Mouse (Mus musculus): ENCODE data around the gene Rgs1. TPM values are rescaled to one million over a fixed set of nuclear protein-coding genes. Genes with fewer than 3 reads are reported as not detected.

Rgs1 gene
- polyA plus RNA-seq, 1 experiment from 2014 or later, result not detected

- no peak overlapping the region for H3K4me3 ChIP-seq (replicated peaks)
- H3K27ac ChIP-seq, result no peak overlapping the region
- ATAC-seq (ENCODE audit: low FRiP score), result no peak
- H3K27me3 ChIP-seq, result no peaks in the 10 kb centered on the region
- no peak overlapping the region for H3K4me2 ChIP-seq
- H3K9ac ChIP-seq, result no peak overlapping the region
- no peaks in the 10 kb centered on the region for H3K36me3 ChIP-seq (replicated peaks)
- WGBS, result 100% methylated on average over 1 of the region's 1 CpGs
- no peaks in the 10 kb centered on the region for H3K4me1 ChIP-seq
- H3K9me3 ChIP-seq, result no peaks in the 10 kb centered on the region
Measured at GRCm38 (mm10) chr1:144247382-144247781, 1.7 kb downstream of the Rgs1 start.

GRCm38 (mm10) chr1:144243511-144243910 lies 5.5 kb downstream of the Rgs1 start:
- ATAC-seq (ENCODE audit: low FRiP score), result no peak; the same call in 1 of the 2 replicates
- H3K4me1 ChIP-seq, result no peaks in the 10 kb centered on the region
- H3K4me3 ChIP-seq (replicated peaks), result no peak overlapping the region
- no peaks in the 10 kb centered on the region for H3K36me3 ChIP-seq (replicated peaks)
- no peak overlapping the region for H3K4me2 ChIP-seq
- H3K9ac ChIP-seq, result no peak overlapping the region
- H3K27me3 ChIP-seq, result no peaks in the 10 kb centered on the region
- no peaks in the 10 kb centered on the region for H3K9me3 ChIP-seq
- H3K27ac ChIP-seq, result no peak overlapping the region
- WGBS, result 76% methylated on average over 1 of the region's 1 CpGs

- H3K27me3 ChIP-seq, result no peaks in the 10 kb centered on the region
- H3K4me1 ChIP-seq, result no peaks in the 10 kb centered on the region
- no peak overlapping the region for H3K4me3 ChIP-seq (replicated peaks)
- H3K9ac ChIP-seq, result no peak overlapping the region
- H3K27ac ChIP-seq, result no peak overlapping the region
- no peak overlapping the region for H3K4me2 ChIP-seq
- no peaks in the 10 kb centered on the region for H3K36me3 ChIP-seq (replicated peaks)
- no peak; the same call in 1 of the 2 replicates for ATAC-seq (ENCODE audit: low FRiP score)
- H3K9me3 ChIP-seq, result no peaks in the 10 kb centered on the region
- WGBS, result 80% methylated on average over 2 of the region's 2 CpGs
Measured at GRCm38 (mm10) chr1:144239195-144239594, 9.8 kb downstream of the Rgs1 start.

DNA sequence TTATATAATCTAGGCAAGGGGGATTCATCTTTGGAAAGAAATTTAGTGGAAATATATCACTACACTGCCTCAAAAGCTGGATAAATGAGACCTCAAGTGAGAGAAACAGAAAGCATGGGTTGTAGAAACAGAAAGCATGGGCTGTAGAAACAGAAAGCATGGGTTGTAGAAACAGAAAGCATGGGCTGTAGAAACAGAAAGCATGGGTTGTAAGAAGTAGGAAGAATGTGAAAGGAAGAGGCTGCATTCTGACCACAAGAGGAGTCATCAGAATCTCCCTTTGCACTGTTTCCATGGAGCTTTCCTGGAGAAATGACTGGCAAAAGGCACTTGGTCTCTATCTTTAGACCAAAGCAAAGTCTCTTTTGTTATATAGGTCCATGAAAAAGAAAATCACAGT lies 33.8 kb downstream of the Rgs1 start:
- no peak overlapping the region for H3K4me3 ChIP-seq (replicated peaks)

DNA sequence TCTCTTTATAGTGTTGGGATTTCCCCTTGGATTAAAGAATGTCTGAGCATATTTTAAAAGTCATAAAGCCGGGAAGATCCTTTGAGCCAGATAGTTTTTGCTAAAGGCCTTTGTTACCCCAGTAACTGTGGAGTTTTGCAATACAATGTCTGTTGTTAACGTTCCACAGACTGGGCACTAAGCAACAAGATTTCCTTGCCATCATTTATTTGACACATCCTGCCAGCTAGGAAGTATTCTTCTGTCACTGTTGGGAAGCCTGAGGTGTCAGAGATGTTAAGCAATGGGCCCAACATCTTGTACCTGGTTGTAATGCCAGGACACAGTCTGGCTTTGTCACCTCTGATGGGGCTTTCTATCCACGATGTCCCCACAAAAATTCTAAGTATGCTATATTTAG lies 38.1 kb downstream of the Rgs1 start:
- Histone ChIP-seq H3K9me3 (no peaks in the 10 kb centered on the region), H3K4me3 (replicated peaks) (no peak overlapping the region), H3K9ac (no peak overlapping the region), H3K27ac (no peak overlapping the region), H3K36me3 (replicated peaks) (no peaks in the 10 kb centered on the region), H3K4me1 (no peaks in the 10 kb centered on the region), H3K4me2 (no peak overlapping the region), H3K27me3 (no peaks in the 10 kb centered on the region)
- ATAC-seq (ENCODE audit: low FRiP score), result no peak
- WGBS, result 77% methylated on average over 3 of the region's 3 CpGs

More for the DNA sequence above, 33.8 kb downstream of the Rgs1 start:
- H3K9ac ChIP-seq, result no peak overlapping the region
- H3K9me3 ChIP-seq, result no peaks in the 10 kb centered on the region
- H3K4me2 ChIP-seq, result no peak overlapping the region
- no peaks in the 10 kb centered on the region for H3K4me1 ChIP-seq
- H3K27me3 ChIP-seq, result no peaks in the 10 kb centered on the region
- H3K36me3 ChIP-seq (replicated peaks), result no peaks in the 10 kb centered on the region
- ATAC-seq (ENCODE audit: low FRiP score), result no peak
- H3K27ac ChIP-seq, result no peak overlapping the region

DNA sequence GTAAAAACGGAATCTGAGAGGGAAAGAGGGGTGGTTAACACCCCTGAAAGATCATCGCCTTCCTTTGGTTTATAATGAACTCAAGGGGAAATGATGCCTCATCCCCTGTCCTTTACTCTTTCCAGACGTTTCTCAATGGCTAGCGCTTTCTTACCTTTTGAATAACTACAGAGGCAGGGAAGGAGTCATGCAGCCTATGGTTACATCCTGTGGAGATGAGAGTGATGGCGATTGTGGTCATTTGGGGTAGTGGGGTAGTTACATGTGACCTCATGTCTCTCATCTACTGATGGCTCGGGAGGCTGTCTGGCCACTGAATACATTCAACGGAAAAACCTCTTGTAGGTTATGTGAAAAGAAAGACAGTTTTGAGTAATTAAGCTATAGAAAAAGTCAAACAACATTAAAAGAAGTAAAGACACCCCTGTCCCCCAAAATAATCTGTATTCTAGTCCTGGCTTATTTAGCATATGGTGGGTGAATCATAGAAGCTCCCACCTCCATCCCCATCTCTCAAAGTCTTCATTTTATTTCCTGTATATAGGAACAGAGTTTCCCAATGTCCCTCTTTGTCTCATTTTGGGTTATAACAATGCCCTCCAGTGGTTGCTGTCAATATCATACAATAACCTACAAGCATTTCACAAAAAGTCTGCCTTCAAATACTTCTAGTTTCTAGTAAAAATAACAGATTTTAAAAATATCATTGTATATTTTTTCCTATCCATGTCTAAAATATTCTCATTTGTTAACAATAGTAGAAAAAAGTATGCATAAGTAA lies 42.6 kb downstream of the Rgs1 start:
- whole genome bisulfite sequencing, result 75% methylated on average over 7 of the region's 7 CpGs

DNA sequence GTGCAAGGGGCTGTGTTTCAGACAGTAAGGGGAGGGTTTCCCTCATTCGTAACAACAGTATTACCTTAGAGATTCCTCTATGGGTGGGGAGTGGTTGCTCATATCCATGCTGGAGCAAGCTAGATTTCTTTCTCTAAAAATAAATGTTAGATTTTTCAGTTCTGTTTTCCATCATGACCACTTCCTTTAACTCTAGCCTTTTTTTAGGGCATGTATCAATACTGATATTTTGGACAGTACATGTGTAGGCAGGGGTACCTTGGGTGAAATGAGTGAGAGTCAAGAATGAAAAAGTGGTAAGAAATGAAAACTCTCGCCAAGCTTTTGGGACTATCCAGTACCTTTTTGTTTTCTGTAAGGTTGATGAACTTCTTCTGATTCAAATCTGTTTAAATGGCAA lies 44.3 kb downstream of the Rgs1 start:
- ATAC-seq (ENCODE audit: low FRiP score), result no peak
- no peak overlapping the region for H3K4me2 ChIP-seq
- H3K9ac ChIP-seq, result no peak overlapping the region
- no peaks in the 10 kb centered on the region for H3K4me1 ChIP-seq
- H3K27me3 ChIP-seq, result no peaks in the 10 kb centered on the region
- H3K36me3 ChIP-seq (replicated peaks), result no peaks in the 10 kb centered on the region
- 91% methylated on average over 2 of the region's 2 CpGs for WGBS
- H3K9me3 ChIP-seq, result no peaks in the 10 kb centered on the region
- no peak overlapping the region for H3K4me3 ChIP-seq (replicated peaks)
- no peak overlapping the region for H3K27ac ChIP-seq

More for the DNA sequence above, 42.6 kb downstream of the Rgs1 start:
- H3K27me3 ChIP-seq, result no peaks in the 10 kb centered on the region
- no peak overlapping the region for H3K4me2 ChIP-seq
- H3K4me3 ChIP-seq (replicated peaks), result no peak overlapping the region
- no peaks in the 10 kb centered on the region for H3K4me1 ChIP-seq
- no peak overlapping the region for H3K9ac ChIP-seq
- no peak overlapping the region for H3K27ac ChIP-seq
- no peaks in the 10 kb centered on the region for H3K9me3 ChIP-seq
- H3K36me3 ChIP-seq (replicated peaks), result no peaks in the 10 kb centered on the region
- ATAC-seq (ENCODE audit: low FRiP score), result no peak

DNA sequence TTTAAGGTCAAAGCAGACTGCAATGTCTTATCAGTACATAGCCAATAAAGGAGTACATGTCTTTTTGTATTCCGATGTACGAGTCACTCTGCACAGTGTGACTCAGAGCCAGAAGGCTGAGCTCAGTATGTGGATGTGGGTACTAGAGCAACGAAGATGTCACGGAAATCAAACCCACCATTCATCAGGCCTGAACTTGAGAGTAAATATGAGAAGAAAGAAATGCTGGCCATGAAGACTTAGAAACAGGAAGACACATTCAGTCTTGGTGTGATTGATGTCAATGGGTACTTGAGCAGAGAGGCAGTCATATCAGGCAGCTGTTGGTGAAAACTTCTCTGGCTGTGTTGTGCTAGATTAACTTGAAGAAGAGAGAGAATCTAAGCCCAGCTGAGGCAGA lies 46.1 kb downstream of the Rgs1 start:
- ATAC-seq (ENCODE audit: low FRiP score), result no peak
- Histone ChIP-seq H3K4me3 (replicated peaks) (no peak overlapping the region), H3K4me1 (no peaks in the 10 kb centered on the region), H3K9ac (no peak overlapping the region), H3K9me3 (no peaks in the 10 kb centered on the region), H3K27ac (no peak overlapping the region), H3K4me2 (no peak overlapping the region), H3K27me3 (no peaks in the 10 kb centered on the region), H3K36me3 (replicated peaks) (no peaks in the 10 kb centered on the region)
- 92% methylated on average over 4 of the region's 4 CpGs for WGBS

DNA sequence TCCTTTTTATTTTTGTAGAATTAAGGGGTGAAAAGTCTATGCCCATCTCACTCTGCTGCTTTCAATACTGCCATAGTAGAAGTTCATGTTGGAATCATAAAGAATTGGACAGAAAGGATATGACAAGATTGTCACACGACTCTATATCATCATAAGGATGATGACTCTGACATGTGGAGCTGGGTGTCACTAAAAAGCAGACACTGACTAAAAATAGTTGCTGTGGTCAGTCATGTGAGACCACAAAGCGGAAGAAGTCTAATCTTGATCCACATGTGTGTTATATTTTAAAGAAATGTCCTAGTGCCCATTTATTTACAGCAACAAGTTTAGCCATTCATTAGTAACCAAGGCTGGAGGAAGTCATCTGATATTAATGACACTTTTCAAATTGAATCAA lies 48.5 kb downstream of the Rgs1 start:
- Histone ChIP-seq H3K36me3 (replicated peaks) (no peaks in the 10 kb centered on the region), H3K4me3 (replicated peaks) (no peak overlapping the region), H3K9ac (no peak overlapping the region), H3K4me1 (no peaks in the 10 kb centered on the region), H3K4me2 (no peak overlapping the region), H3K27me3 (no peaks in the 10 kb centered on the region), H3K27ac (no peak overlapping the region), H3K9me3 (no peaks in the 10 kb centered on the region)
- ATAC-seq (ENCODE audit: low FRiP score), result no peak
- 76% methylated on average over 2 of the region's 2 CpGs for WGBS

DNA sequence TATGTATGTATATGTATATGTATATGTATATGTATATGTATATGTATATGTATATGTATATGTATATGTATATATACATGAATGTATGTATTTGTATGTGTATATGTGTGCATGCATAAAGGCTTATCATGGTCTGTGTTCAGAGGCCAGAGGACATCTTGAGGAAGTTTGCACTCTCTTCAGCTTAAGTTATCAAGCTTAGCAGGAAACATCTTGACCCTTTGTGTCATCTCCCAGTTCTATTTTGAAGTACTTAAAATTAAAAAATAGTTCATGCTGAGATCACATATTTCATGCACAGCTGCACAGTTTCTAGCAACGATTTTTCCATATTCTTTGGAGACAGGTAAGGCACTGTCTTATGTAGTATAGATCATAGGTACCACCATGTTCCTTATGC lies 49.5 kb downstream of the Rgs1 start:
- Histone ChIP-seq H3K9me3 (no peaks in the 10 kb centered on the region), H3K27me3 (no peaks in the 10 kb centered on the region), H3K4me1 (no peaks in the 10 kb centered on the region), H3K4me2 (no peak overlapping the region), H3K9ac (no peak overlapping the region), H3K27ac (no peak overlapping the region), H3K4me3 (replicated peaks) (no peak overlapping the region), H3K36me3 (replicated peaks) (no peaks in the 10 kb centered on the region)
- WGBS, result 67% methylated on average over 1 of the region's 1 CpGs
- ATAC-seq (ENCODE audit: low FRiP score), result no peak

GRCm38 (mm10) chr1:144197684-144198083 lies 51.4 kb downstream of the Rgs1 start:
- Histone ChIP-seq H3K4me1 (no peaks in the 10 kb centered on the region), H3K27me3 (no peaks in the 10 kb centered on the region), H3K9ac (no peak overlapping the region), H3K36me3 (replicated peaks) (no peaks in the 10 kb centered on the region), H3K9me3 (no peaks in the 10 kb centered on the region), H3K4me2 (no peak overlapping the region), H3K27ac (no peak overlapping the region), H3K4me3 (replicated peaks) (no peak overlapping the region)
- no peak for ATAC-seq (ENCODE audit: low FRiP score)
- WGBS, result 33% methylated on average over 3 of the region's 3 CpGs
